Mouse (Mus musculus): ENCODE measurements around the gene Gtf3c6.

Gtf3c6 gene

DNA sequence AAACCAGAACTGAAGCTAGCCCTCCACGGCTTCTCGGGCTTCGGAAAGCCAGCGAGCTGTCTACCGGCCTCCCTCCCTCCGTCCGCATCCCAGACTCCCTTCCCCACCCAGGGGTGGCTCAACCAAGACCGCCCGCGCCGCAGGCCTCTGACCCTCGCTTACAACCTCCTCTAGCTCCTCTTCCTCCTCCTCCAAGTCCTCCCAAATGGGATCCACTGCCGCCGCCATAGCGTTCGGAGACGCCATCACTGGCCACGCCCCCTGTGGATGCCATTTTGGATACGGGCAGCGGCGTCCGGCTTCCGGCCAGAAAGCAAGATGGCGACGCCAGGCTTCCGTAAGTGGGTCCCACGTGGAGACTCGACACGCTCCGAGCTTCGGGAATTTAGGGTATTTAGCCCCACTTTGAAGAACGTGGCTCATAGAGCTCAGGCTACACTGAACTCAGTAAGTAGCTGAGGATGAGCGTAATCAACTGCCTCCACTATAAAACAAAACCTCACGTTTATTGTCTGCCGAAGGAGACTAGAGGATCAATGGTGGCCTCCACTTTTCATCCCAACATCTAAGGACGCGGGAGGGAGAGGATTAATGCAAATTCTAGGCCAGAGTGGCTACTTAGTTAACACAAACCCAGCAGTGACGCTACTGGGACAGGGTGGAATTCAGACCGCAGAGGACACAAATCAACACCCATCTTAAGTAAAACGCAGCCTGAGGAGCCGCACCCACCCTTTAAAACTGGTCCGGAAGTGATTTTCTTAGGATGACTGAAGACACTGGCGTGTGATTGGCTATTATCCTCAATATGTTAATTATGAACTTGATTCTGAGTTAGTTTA, at the start of gene Gtf3c6:
Gene Gtf3c6, minus strand, starts transcription at position 695 of the 842 bp plus-strand sequence.
- DNase-seq (ENCODE audit: low spot score in 2 of 2), result peak; percentile 85 to 91

DNA sequence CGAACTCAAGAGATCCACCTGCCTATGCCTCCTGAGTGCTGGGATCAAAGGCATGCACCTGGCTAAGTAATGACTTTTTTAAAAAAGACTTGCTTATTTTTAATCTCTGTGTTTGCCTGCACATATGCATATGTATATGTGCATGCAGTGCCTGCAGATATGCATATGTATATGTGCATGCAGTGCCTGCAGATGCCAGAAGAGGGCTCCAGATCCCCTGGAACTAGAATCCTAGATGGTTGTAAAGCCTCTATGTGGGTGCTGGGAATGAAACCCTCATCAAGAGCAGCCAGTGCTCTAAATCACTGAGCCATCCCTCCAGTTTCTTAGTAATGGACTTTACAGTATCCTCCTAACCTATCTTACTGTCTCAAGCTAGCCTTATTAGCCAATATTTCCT, 48.1 kb upstream of the Gtf3c6 start:
- DNase-seq (ENCODE audit: low spot score in 2 of 2), result no peak

DNA sequence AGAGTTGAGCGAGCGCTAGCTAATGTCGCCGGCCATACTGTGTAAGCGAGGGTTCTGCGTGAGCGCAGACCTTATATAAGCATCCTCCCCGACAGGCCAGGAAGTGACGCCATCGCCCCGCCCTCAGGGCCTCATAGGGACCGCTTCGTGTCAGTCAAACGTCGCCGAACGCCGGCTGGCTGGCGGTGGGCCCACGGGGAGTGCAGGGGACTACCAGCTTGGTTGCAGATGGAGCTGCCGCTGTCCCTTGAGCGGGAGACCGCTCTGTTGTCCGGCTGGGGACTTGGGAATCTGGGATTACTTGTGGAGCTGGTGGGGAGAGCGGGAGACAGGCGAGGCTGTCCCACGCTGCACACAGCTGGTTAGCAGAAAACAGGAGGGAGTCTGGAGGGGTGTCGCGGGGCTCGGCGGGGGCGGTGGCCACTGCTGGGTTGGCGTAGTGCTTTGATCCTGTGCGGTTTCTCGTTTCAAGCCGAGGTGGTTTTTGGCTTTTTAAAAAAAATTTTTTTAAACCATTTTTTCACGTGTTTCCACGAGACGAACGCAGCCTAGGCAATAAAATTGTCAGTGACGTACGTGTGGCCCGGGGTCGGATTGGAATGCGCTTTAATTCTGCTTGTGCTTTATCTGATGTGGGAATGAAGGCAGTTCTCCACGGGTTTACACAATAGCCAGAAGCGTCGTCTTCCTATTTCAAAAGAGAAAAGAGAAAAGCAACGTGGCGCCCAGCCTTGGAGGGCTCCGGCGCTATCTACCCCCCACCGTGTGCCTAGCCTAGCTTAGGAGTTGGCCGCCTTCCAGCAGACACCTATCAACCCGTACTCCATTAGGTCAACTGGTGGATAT, 44.5 kb upstream of the Gtf3c6 start, which contains the start of gene Amd1:
Gene Amd1, minus strand, starts transcription at position 47 of the 846 bp plus-strand sequence.
- DNase-seq (ENCODE audit: low spot score in 2 of 2), result peak; percentile 99

GRCm38 (mm10) chr10:40301181-40302075, 43.5 kb upstream of the Gtf3c6 start:
- peak; percentile 23 to 47 for DNase-seq (ENCODE audit: low spot score in 2 of 2)

GRCm38 (mm10) chr10:40300648-40301171, 42.8 kb upstream of the Gtf3c6 start:
- DNase-seq (ENCODE audit: low spot score in 2 of 2), result peak; percentile 26 to 28

DNA sequence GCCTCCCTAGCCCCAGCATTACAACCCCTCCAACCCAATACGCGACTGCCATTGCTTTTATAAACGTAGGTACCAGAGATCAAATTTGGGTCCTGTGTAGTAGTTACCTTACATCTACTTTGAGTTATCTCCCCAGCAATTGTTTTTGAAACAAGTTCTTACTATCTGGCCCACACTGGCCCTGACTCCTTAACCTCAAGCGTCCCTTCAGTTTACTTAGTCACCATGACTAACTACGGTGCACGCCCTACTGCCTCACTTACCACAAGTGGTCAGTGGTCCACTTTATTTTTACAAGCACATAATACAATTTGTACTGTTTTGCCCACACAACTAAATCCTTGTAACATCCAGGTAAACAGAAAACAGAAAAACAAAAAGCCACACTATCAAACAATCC, 34.7 kb upstream of the Gtf3c6 start:
- DNase-seq (ENCODE audit: low spot score in 2 of 2), result no peak

- DNase-seq (ENCODE audit: low spot score in 2 of 2), result peak in 1 of 2 experiments; percentile 9
Measured at GRCm38 (mm10) chr10:40286767-40287166, 28.9 kb upstream of the Gtf3c6 start.

GRCm38 (mm10) chr10:40285571-40285970, 27.7 kb upstream of the Gtf3c6 start:
- no peak for DNase-seq (ENCODE audit: low spot score in 2 of 2)

DNA sequence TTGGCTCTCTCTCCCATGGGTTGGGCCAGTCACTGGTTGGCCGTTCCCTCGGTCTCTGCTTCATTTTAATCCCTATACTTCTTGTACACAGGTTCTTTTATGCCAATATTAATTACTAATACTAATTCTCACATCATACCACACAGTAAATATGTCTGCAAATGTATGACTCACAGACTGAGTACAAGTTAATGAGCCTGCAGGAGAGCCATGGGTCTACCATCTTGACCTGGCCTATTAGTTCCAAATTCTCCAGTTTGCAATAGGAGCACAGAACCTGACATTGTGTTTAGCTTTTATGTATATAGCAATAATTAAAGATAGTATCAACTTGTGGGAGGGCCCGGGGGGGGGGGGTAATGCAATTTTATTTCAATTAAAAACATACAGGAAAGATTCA, 27.1 kb upstream of the Gtf3c6 start:
- DNase-seq (ENCODE audit: low spot score in 2 of 2), result no peak

GRCm38 (mm10) chr10:40284179-40284831, 26.4 kb upstream of the Gtf3c6 start:
- DNase-seq (ENCODE audit: low spot score in 2 of 2), result no peak

GRCm38 (mm10) chr10:40283636-40284035, 25.7 kb upstream of the Gtf3c6 start:
- no peak for DNase-seq (ENCODE audit: low spot score in 2 of 2)

GRCm38 (mm10) chr10:40281565-40281964, 23.7 kb upstream of the Gtf3c6 start:
- no peak for DNase-seq (ENCODE audit: low spot score in 2 of 2)

- DNase-seq (ENCODE audit: low spot score in 2 of 2), result no peak
Measured at GRCm38 (mm10) chr10:40278317-40278716, 20.4 kb upstream of the Gtf3c6 start.

- no peak for DNase-seq (ENCODE audit: low spot score in 2 of 2)
Measured at GRCm38 (mm10) chr10:40275991-40276390, 18.1 kb upstream of the Gtf3c6 start.

GRCm38 (mm10) chr10:40273938-40274337, 16.0 kb upstream of the Gtf3c6 start:
- no peak for DNase-seq (ENCODE audit: low spot score in 2 of 2)

- no peak for DNase-seq (ENCODE audit: low spot score in 2 of 2)
Measured at GRCm38 (mm10) chr10:40271216-40271615, 13.3 kb upstream of the Gtf3c6 start.

DNA sequence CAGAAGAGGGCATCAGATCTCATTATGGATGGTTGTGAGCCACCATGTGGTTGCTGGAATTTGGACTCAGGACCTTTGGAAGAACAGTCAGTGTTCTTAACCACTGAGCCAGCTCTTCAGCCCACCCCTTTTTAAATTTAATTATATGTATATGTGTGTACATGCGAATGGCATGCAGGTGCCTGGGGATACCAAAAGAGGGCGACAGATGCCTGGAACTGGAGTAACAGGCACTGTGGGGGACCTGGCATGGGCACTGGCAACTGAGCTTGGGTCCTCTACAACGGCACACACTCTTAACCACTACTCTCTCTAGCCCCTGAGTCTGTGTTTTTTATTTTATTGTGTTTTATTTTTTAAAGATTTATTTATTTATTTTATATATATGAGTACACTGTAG, 7.0 kb upstream of the Gtf3c6 start:
- no peak for DNase-seq (ENCODE audit: low spot score in 2 of 2)

- no peak for DNase-seq (ENCODE audit: low spot score in 2 of 2)
Measured at GRCm38 (mm10) chr10:40263691-40264090, 5.8 kb upstream of the Gtf3c6 start.

DNA sequence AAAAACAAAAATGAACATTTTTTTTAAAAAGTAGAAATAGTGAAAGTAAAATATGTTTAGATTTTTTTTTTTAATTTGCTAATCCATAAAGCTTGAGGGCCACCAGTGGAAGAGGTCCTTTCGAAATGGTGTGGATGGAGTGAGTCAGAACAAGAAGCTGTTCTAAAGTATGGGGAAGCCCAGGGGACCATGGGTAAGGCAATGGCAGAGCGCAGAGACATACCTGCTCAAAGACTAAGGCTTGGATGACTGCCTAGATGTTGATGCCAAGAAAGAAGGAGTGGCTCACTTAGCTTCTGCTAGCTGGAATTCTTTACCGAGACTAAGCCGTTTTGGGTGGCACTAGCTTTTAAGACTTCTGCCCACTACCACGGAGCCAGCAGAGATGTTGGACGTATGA, 4.3 kb upstream of the Gtf3c6 start:
- no peak for DNase-seq (ENCODE audit: low spot score in 2 of 2)

DNA sequence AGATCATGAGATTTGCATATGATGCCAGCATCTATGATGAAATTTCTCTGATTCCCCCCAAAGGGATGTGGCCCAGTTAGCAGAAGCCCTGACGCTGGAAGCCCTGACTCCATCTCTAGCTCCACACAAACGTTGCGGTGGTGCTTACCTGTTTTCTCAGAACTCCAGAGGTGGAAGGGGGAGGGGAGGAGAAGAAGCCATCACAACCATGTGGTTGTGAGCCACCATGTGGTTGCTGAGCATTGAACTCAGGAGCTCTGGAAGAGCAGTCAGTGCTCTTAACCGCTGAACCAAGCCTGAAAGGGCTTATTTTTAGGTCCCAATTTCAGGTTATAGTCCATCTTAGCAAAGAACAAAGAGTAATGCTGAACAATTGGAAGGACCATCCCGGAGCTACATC, 2.4 kb upstream of the Gtf3c6 start:
- DNase-seq (ENCODE audit: low spot score in 2 of 2), result no peak

GRCm38 (mm10) chr10:40259542-40259941, 1.6 kb upstream of the Gtf3c6 start:
- DNase-seq (ENCODE audit: low spot score in 2 of 2), result no peak

Data from natural killer cell, adult 2 months (primary cell).